Mouse (Mus musculus): ENCODE measurements at regions not wholly inside any gene's neighbourhood (a gene's known extent, or its start where the extent isn't known, plus 50 kb on each side); places are given as distances from the start of the nearest gene placed in this dataset.

GRCm38 (mm10) chr13:80946034-80946433, 62.9 kb downstream of the Arrdc3 start:
- TF ChIP-seq CTCF (conservative IDR thresholded peaks at IDR 0.05; ENCODE audit: low read length) (no peak), POU5F1 (IDR thresholded peaks at IDR 0.05; ENCODE audit: borderline replicate concordance, low read length) (no peak), NANOG (IDR thresholded peaks at IDR 0.05; ENCODE audit: borderline replicate concordance, low read length) (no peak)

All from E14TG2a.4 (cell line).